Comparison of ENCODE assay signal across 8 mouse cellular contexts in genomic region chr6:142507785-142508162, GRCm38 (mm10). TPM values are rescaled to one million over a fixed set of nuclear protein-coding genes. Genes with fewer than 3 reads are reported as not detected.
DNase-seq lines count a peak whose midpoint lies in the region; ATAC-seq and TF ChIP-seq lines count a peak whose summit lies in the region.

Gene Ldhb, minus strand, starts transcription at chr6:142507957.

- TF ChIP-seq CTCF in cerebellum, adult 2 months (IDR thresholded peaks at IDR 0.05; ENCODE audit: borderline replicate concordance, insufficient read depth, low read depth, low read length), result no peak

- peak; percentile 85 for TF ChIP-seq POLR2A in cerebellum, adult 2 months (IDR thresholded peaks at IDR 0.05; ENCODE audit: borderline replicate concordance, insufficient read depth, low read length)

- peak within 1 kb of the TSS; percentile 78 for H3K4me3 ChIP-seq in cerebellum, adult 2 months (replicated peaks; ENCODE audit: insufficient read depth, low read depth, low read length)
- peak within 1 kb of the TSS; percentile 47 for H3K4me3 ChIP-seq in liver, embryonic 16.5 days (ENCODE audit: low read depth, low read length)
- H3K4me3 ChIP-seq in neural tube, embryonic 12.5 days, result peak within 1 kb of the TSS; percentile 64

- under 1% methylated on average over 19 of the region's 19 CpGs for WGBS in cerebellum, adult 2 months
- WGBS in liver, embryonic 16.5 days (ENCODE audit: insufficient replicate concordance), result 2% methylated on average over 17 of the region's 19 CpGs
- whole genome bisulfite sequencing in neural tube, embryonic 12.5 days, result 0% methylated on average over 19 of the region's 19 CpGs

- H3K9ac ChIP-seq in liver, embryonic 16.5 days (ENCODE audit: low read depth, low read length), result 0 out of 2 replicates have a peak within 1 kb of the TSS, but pooled peaks have one; percentile 29
- peak within 1 kb of the TSS; percentile 72 for H3K9ac ChIP-seq in neural tube, embryonic 12.5 days

- ATAC-seq in liver, embryonic 16.5 days (ENCODE audit: low read depth), result peak; percentile 71
- peak; percentile 95 for ATAC-seq in neural tube, embryonic 12.5 days (ENCODE audit: low FRiP score, low read depth)

- H3K4me2 ChIP-seq in liver, embryonic 16.5 days (ENCODE audit: low read depth, low read length), result peak within 1 kb of the TSS; percentile 61
- H3K4me2 ChIP-seq in neural tube, embryonic 12.5 days (replicated peaks), result peak within 1 kb of the TSS; percentile 78

- no peaks in the 10 kb centered on the region; the same call in 1 of the 2 replicates for H3K27me3 ChIP-seq in cerebellum, adult 2 months (ENCODE audit: control insufficient read depth, insufficient read depth, low read length)
- H3K27me3 ChIP-seq in liver, embryonic 16.5 days (ENCODE audit: control insufficient read depth, insufficient read depth, low read depth, low read length), result peaks cover 7% of the 10 kb centered on the region; the same call in 1 of the 2 replicates
- peaks cover 10% of the 10 kb centered on the region for H3K27me3 ChIP-seq in neural tube, embryonic 12.5 days (replicated peaks)

- peak within 1 kb of the TSS; percentile 11; the same call in 1 of the 2 replicates for H3K27ac ChIP-seq in cerebellum, adult 2 months (ENCODE audit: insufficient read depth, low read length)
- H3K27ac ChIP-seq in liver, embryonic 16.5 days (ENCODE audit: low read length), result no peak within 1 kb of the TSS
- H3K27ac ChIP-seq in neural tube, embryonic 12.5 days, result no peak within 1 kb of the TSS

- H3K9me3 ChIP-seq in liver, embryonic 16.5 days (replicated peaks; ENCODE audit: control insufficient read depth, low read length), result no peaks in the 10 kb centered on the region
- no peaks in the 10 kb centered on the region for H3K9me3 ChIP-seq in neural tube, embryonic 12.5 days

- no peaks in the 10 kb centered on the region for H3K4me1 ChIP-seq in cerebellum, adult 2 months (ENCODE audit: control insufficient read depth, insufficient read depth, low read length)
- peaks cover 2% of the 10 kb centered on the region; the same call in 1 of the 2 replicates for H3K4me1 ChIP-seq in liver, embryonic 16.5 days (ENCODE audit: control insufficient read depth, low read depth, low read length)
- H3K4me1 ChIP-seq in neural tube, embryonic 12.5 days, result peaks cover 21% of the 10 kb centered on the region

- no peaks in the 10 kb centered on the region for H3K36me3 ChIP-seq in liver, embryonic 16.5 days (ENCODE audit: control insufficient read depth, insufficient read depth)
- peaks cover 7% of the 10 kb centered on the region; the same call in 1 of the 2 replicates for H3K36me3 ChIP-seq in neural tube, embryonic 12.5 days

- DNase-seq in MN1 (ENCODE audit: low spot score), result peak; percentile 54
- peak; percentile 90 to 91 for DNase-seq in cerebellum, adult 2 months
- peak; percentile 94 for DNase-seq in forelimb bud, embryonic 11.5 days (ENCODE audit: low read depth, low spot score)
- DNase-seq in heart, postnatal 36 days, result peak; percentile 82 to 83
- peak; percentile 93 for DNase-seq in layer of hippocampus, adult 11-12 months (ENCODE audit: low spot score)
- peak; percentile 88 for DNase-seq in testis, postnatal 14 days (ENCODE audit: low spot score)

- intact Hi-C loops in heart, postnatal 36 days (cut with DNase I), result loop anchor here (2.0 kb wide), 1 partner anchor 21 kb away; no protein-coding TSS in a partner anchor

RNA-seq across cellular contexts. Expression of gene Ldhb, which starts in this region (rescaled TPM):
- 1,547 and 1,570 TPM in 2 replicates for polyA plus RNA-seq in cerebellum, adult 2 months (2012; rRNA removed)
- total RNA-seq in heart, postnatal 36 days (2021), result 1,000 to 10,000 TPM; 2,735 to 2,880 TPM
- polyA plus RNA-seq in liver, embryonic 16.5 days (2015; fragmentation: Nextera tagmentation; extraction: Ambion mirVana), result 15.5 and 17.6 TPM in 2 replicates
- polyA plus RNA-seq in neural tube, embryonic 12.5 days (2016; fragmentation: Nextera tagmentation; extraction: Ambion mirVana), result 495 and 509 TPM in 2 replicates

Comparison
In these comparisons a context has a peak if more than half of its experiments do, and no peak if none do; other contexts are left out.
1. RNA of gene Ldhb (polyA plus RNA-seq): 1,547 to 1,570 TPM in cerebellum, adult 2 months and 495 to 509 TPM in neural tube, embryonic 12.5 days; 15.5 to 17.6 TPM in liver, embryonic 16.5 days; every median in the first group is over 10 times any median in the second.
2. Peak in every context shown above with its lines, with median percentiles within 50 percentile points of each other: DNase-seq and H3K4me3 ChIP-seq.